ENCODE assay signal across 27 mouse cellular contexts in the genomic region with DNA sequence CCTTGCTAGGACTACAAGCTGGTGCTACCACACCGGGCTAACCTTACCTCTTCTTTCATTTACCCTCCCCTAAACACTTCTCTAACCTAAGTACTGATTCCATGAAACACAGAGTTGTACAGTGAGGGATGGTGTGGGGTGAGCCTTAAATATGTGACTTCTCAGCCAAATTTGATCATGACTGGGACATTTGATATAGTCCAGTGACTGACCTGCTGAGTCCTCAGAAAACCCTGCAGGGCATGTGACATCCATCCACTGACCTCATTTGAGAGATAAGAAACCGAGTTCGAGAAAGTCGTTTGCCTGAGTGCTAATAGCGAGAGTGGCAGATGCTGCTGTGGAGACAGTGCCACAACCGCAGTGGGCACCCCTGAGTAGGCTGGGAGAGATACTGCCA. TPM values are rescaled to one million over a fixed set of nuclear protein-coding genes. Genes with fewer than 3 reads are reported as not detected.
DNase-seq lines count a peak whose midpoint lies in the region; ATAC-seq and TF ChIP-seq lines count a peak whose summit lies in the region.
"Had no signal": no experiment of that assay in that cellular context is flagged by ENCODE, and none has a peak within 500 bp of the region (broad histone marks: within the 10 kb centered on the region; RNA-seq: fewer than 3 reads in every experiment).

No protein-coding gene starts in this region.

- ATAC-seq in heart, embryonic 11.5 days (replicated peaks; ENCODE audit: insufficient number of reproducible peaks, low FRiP score, low TSS enrichment): no peak
- ATAC-seq in heart, embryonic 14.5 days (ENCODE audit: insufficient number of reproducible peaks, insufficient read depth, low FRiP score, low read depth): no peak
- ATAC-seq in activated CD4-positive, CD25-positive, alpha-beta regulatory T cell, adult 4 months: no peak
- ATAC-seq: CD4-positive, CD25-positive, alpha-beta regulatory T cell, adult 4 months; forebrain, embryonic 14.5 days; intestine, embryonic 16.5 days; Patski had no signal

- no peaks in the 10 kb centered on the region for H3K9me3 ChIP-seq in heart, embryonic 11.5 days (replicated peaks; ENCODE audit: control insufficient read depth, low read length)
- H3K9me3 ChIP-seq in heart, embryonic 14.5 days (ENCODE audit: control insufficient read depth, low read length): no peaks in the 10 kb centered on the region
- H3K9me3 ChIP-seq: embryonic facial prominence, embryonic 10.5 days; forebrain, embryonic 10.5 days; hindbrain, embryonic 15.5 days; kidney, embryonic 15.5 days had no signal

- no peak overlapping the region for H3K9ac ChIP-seq in heart, embryonic 11.5 days (ENCODE audit: low read depth, low read length)
- H3K9ac ChIP-seq in heart, embryonic 14.5 days (ENCODE audit: low read length): no peak overlapping the region
- H3K9ac ChIP-seq: hindbrain, embryonic 15.5 days; kidney, embryonic 15.5 days had no signal

- H3K4me2 ChIP-seq in heart, embryonic 11.5 days: no peak overlapping the region
- H3K4me2 ChIP-seq in heart, embryonic 14.5 days (ENCODE audit: low read length): 0 out of 2 replicates have a peak overlapping the region, but pooled peaks have one; percentile 16
- H3K4me2 ChIP-seq: hindbrain, embryonic 15.5 days; kidney, embryonic 15.5 days had no signal

- TF ChIP-seq CTCF in embryonic fibroblast, embryonic 13.5 days (IDR thresholded peaks at IDR 0.05; ENCODE audit: borderline replicate concordance, insufficient read depth, low read length): no peak

- 63% methylated on average over 6 of the region's 6 CpGs for WGBS in heart, embryonic 11.5 days (ENCODE audit: insufficient replicate concordance)
- WGBS in heart, embryonic 14.5 days: 47% methylated on average over 6 of the region's 6 CpGs

- no peak for TF ChIP-seq POLR2A in embryonic fibroblast, embryonic 13.5 days (IDR thresholded peaks at IDR 0.05; ENCODE audit: low read depth, low read length)

- no peaks in the 10 kb centered on the region for H3K27me3 ChIP-seq in heart, embryonic 11.5 days (ENCODE audit: control insufficient read depth, insufficient read depth, low read length)
- H3K27me3 ChIP-seq in heart, embryonic 14.5 days (ENCODE audit: control insufficient read depth, insufficient read depth, low read length): no peaks in the 10 kb centered on the region
- H3K27me3 ChIP-seq: hindbrain, embryonic 15.5 days; kidney, embryonic 15.5 days; Patski had no signal

- peak; percentile 81 for DNase-seq in heart, adult 11 months
- DNase-seq in heart, adult 9 months (ENCODE audit: low spot score in 2 of 2): no peak
- no peak for DNase-seq in urinary bladder, adult 2 months (ENCODE audit: low spot score)
- DNase-seq: adrenal gland, adult 2 months; adrenal gland, postnatal 25 days; B cell, adult 2 months; cerebellum, adult 18-20 months; cerebellum, adult 9-11 months; cerebellum, postnatal 36 days; gastrocnemius, adult 2 months; gastrocnemius, postnatal 25 days; kidney, adult 2 months had no signal

- no peaks in the 10 kb centered on the region for H3K36me3 ChIP-seq in heart, embryonic 11.5 days (ENCODE audit: control insufficient read depth, insufficient read depth, low read length)
- H3K36me3 ChIP-seq in heart, embryonic 14.5 days (ENCODE audit: control insufficient read depth, insufficient read depth, low read length): 0 out of 2 replicates have a peak, but pooled peaks cover 2% of the 10 kb centered on the region
- H3K36me3 ChIP-seq: embryonic facial prominence, embryonic 10.5 days; forebrain, embryonic 10.5 days; hindbrain, embryonic 15.5 days; kidney, embryonic 15.5 days had no signal

- H3K4me1 ChIP-seq in heart, embryonic 11.5 days (ENCODE audit: control insufficient read depth, insufficient read depth, low read length): no peaks in the 10 kb centered on the region
- H3K4me1 ChIP-seq in heart, embryonic 14.5 days (ENCODE audit: control insufficient read depth in 2 of 2, insufficient read depth in 2 of 2, low read length in 2 of 2): peaks cover 3 to 11% of the 10 kb centered on the region in 2 experiments
- H3K4me1 ChIP-seq in embryonic fibroblast, embryonic 13.5 days (ENCODE audit: control insufficient read depth, insufficient read depth, low read length): no peaks in the 10 kb centered on the region
- H3K4me1 ChIP-seq: embryonic facial prominence, embryonic 10.5 days; forebrain, embryonic 10.5 days; hindbrain, embryonic 15.5 days; kidney, embryonic 15.5 days had no signal

- no peak overlapping the region for H3K27ac ChIP-seq in heart, embryonic 11.5 days (ENCODE audit: low read depth, low read length)
- peak overlapping the region; percentile 47 to 55; a peak in 3 of 4 replicates for H3K27ac ChIP-seq in heart, embryonic 14.5 days (replicated peaks in 1 of 2; ENCODE audit: control insufficient read depth in 1 of 2, insufficient read depth in 1 of 2, low read depth in 2 of 2, low read length in 2 of 2)
- peak overlapping the region; percentile 47; the same call in 1 of the 2 replicates for H3K27ac ChIP-seq in embryonic fibroblast, embryonic 13.5 days (ENCODE audit: insufficient read depth, low read length)
- H3K27ac ChIP-seq: embryonic facial prominence, embryonic 10.5 days; forebrain, embryonic 10.5 days; gastrocnemius, adult 2 months; hindbrain, embryonic 15.5 days; kidney, embryonic 15.5 days had no signal

- no peak overlapping the region for H3K4me3 ChIP-seq in heart, embryonic 11.5 days (ENCODE audit: low read depth, low read length)
- no peak overlapping the region for H3K4me3 ChIP-seq in heart, embryonic 14.5 days (ENCODE audit: control insufficient read depth in 1 of 2, insufficient read depth in 1 of 2, low read depth in 1 of 2, low read length in 2 of 2)
- no peak overlapping the region for H3K4me3 ChIP-seq in embryonic fibroblast, embryonic 13.5 days (ENCODE audit: insufficient read depth, low read length)
- H3K4me3 ChIP-seq: embryonic facial prominence, embryonic 10.5 days; erythroblast, embryonic 14.5 days; forebrain, embryonic 10.5 days; gastrocnemius, adult 2 months; hindbrain, embryonic 15.5 days; kidney, embryonic 15.5 days had no signal

RNA-seq across cellular contexts. Expression of a gene that starts 53.7 kb away (rescaled TPM):
- polyA plus RNA-seq in heart, embryonic 11.5 days (2014; fragmentation: Nextera tagmentation; extraction: Ambion mirVana): not detected in 2 replicates
- not detected in 2 replicates for polyA plus RNA-seq in heart, embryonic 14.5 days (2014; fragmentation: Nextera tagmentation; extraction: Ambion mirVana)
- polyA plus RNA-seq in embryonic fibroblast, embryonic 13.5 days (2011; ENCODE audit: insufficient read length, low read depth, missing spikeins): not detected in 2 replicates
- not detected in 2 replicates for polyA plus RNA-seq in urinary bladder, adult 2 months (2012; rRNA removed)
- polyA plus RNA-seq in activated CD4-positive, CD25-positive, alpha-beta regulatory T cell, adult 4 months (2017; shearing (Covaris generic)): not detected
- polyA plus RNA-seq: adrenal gland, adult 2 months; CD4-positive, CD25-positive, alpha-beta regulatory T cell, adult 4 months; embryonic facial prominence, embryonic 10.5 days; embryonic facial prominence, embryonic 14.5 days; erythroblast, embryonic 14.5 days; forebrain, embryonic 10.5 days; forebrain, embryonic 14.5 days; hindbrain, embryonic 11.5 days; hindbrain, embryonic 15.5 days; intestine, embryonic 16.5 days; kidney, adult 2 months; kidney, embryonic 15.5 days; Patski had no signal

RNA-seq across cellular contexts. Expression of a gene that starts 54.4 kb away (rescaled TPM):
- 10.4 and 11.1 TPM in 2 replicates for polyA plus RNA-seq in heart, embryonic 11.5 days (2014; fragmentation: Nextera tagmentation; extraction: Ambion mirVana)
- polyA plus RNA-seq in heart, embryonic 14.5 days (2014; fragmentation: Nextera tagmentation; extraction: Ambion mirVana): 17.7 and 18.6 TPM in 2 replicates
- 5.2 and 6.6 TPM in 2 replicates for polyA plus RNA-seq in embryonic fibroblast, embryonic 13.5 days (2011; ENCODE audit: insufficient read length, low read depth, missing spikeins)
- 5.9 and 6.7 TPM in 2 replicates for polyA plus RNA-seq in urinary bladder, adult 2 months (2012; rRNA removed)
- polyA plus RNA-seq in activated CD4-positive, CD25-positive, alpha-beta regulatory T cell, adult 4 months (2017; shearing (Covaris generic)): not detected
- polyA plus RNA-seq: erythroblast, embryonic 14.5 days had no signal

RNA-seq across cellular contexts. Expression of a gene that starts 55.1 kb away (rescaled TPM):
- 26.7 and 26.8 TPM in 2 replicates for polyA plus RNA-seq in heart, embryonic 11.5 days (2014; fragmentation: Nextera tagmentation; extraction: Ambion mirVana)
- 20.7 and 24.7 TPM in 2 replicates for polyA plus RNA-seq in heart, embryonic 14.5 days (2014; fragmentation: Nextera tagmentation; extraction: Ambion mirVana)
- polyA plus RNA-seq in embryonic fibroblast, embryonic 13.5 days (2011; ENCODE audit: insufficient read length, low read depth, missing spikeins): 32.4 and 45.3 TPM in 2 replicates
- polyA plus RNA-seq in urinary bladder, adult 2 months (2012; rRNA removed): 14.6 and 15.3 TPM in 2 replicates
- 10 to 100 TPM; 13.8 to 26.3 TPM for polyA plus RNA-seq in activated CD4-positive, CD25-positive, alpha-beta regulatory T cell, adult 4 months (2017; shearing (Covaris generic))
